Mouse (Mus musculus): ENCODE measurements at regions not wholly inside any gene's neighbourhood (a gene's known extent, or its start where the extent isn't known, plus 50 kb on each side); places are given as distances from the start of the nearest gene placed in this dataset.
"Not testable (repeated sequence)": the region's sequence is repeated elsewhere in the genome, so short reads cannot be mapped to it uniquely, and the experiment has no call there.

DNA sequence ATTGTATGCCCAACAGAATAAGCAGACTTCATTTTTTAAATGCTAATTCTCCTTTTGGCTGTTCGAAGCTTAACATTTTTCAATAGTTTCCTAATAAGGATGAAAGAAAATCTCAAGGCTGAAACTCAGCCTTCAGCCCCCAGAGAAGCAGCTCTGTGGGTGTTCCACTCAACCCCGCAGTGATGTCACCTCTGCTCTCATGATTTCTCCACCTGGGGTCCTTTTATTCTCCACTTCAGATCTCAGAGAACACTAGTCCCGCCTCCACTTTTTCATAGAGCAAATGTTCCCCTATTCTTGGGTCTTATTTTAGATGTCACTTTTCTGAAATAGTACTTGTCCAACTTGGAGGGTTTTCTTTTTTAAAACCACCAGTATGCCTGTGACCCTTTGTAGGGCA lies 567.3 kb downstream of the Cntn3 start:
- in situ Hi-C loops (cut with MseI, MboI) = no loop called here

DNA sequence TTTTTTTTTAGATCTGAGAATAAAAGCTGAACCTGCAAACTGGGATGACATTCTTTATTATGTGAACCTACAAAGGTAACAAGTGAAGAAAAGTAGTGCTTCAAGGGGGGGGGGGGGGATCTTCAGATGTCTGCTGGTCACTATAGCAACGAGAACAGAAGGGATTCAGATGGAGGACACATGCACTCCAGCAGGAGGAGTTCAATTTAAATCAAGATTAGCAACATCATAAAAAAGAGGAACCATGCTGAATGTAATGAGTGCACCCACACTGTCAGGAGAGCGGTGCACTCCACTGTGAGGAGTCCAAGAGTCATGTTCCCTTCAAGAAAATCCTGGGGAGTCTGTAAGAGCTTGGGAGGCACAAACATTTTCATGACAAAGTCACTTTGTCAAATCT lies 574.7 kb downstream of the Cntn3 start:
- in situ Hi-C loops (cut with MseI, MboI) = no loop called here

GRCm38 (mm10) chr6:101997629-101998028 lies 575.3 kb downstream of the Cntn3 start:
- in situ Hi-C loops (cut with MseI, MboI) = no loop called here

GRCm38 (mm10) chr6:101992815-101993214 lies 580.1 kb downstream of the Cntn3 start:
- in situ Hi-C loops (cut with MseI, MboI) = no loop called here

- in situ Hi-C loops (cut with MseI, MboI) = no loop called here
Observed at GRCm38 (mm10) chr6:101981656-101982055, 591.2 kb downstream of the Cntn3 start.

- in situ Hi-C loops (cut with MseI, MboI) = no loop called here
Observed at GRCm38 (mm10) chr6:101979213-101979612, 593.7 kb downstream of the Cntn3 start.

- in situ Hi-C loops (cut with MseI, MboI) = no loop called here
Observed at GRCm38 (mm10) chr6:101964941-101965340, 587.2 kb upstream of the Pdzrn3 start.

DNA sequence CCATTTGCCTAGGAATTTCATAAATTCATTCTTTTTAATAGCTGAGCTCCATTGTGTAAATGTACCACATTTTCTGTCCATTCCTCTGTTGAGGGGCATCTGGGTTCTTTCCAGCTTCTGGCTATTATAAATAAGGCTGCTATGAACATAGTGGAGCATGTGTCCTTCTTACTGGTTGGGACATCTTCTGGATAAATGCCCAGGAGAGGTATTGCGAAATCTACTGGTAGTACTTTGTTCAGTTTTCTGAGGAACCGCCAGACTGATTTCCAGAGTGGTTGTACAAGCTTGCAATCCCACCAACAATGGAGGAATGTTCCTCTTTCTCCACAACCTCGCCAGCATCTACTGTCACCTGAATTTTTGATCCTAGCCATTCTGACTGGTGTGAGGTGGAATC lies 583.8 kb upstream of the Pdzrn3 start:
- in situ Hi-C loops (cut with MseI, MboI) = not testable (repeated sequence)

- in situ Hi-C loops (cut with MseI, MboI) = no loop called here
Observed at GRCm38 (mm10) chr6:101949681-101950080, 572.0 kb upstream of the Pdzrn3 start.

GRCm38 (mm10) chr6:101948950-101949349 lies 571.3 kb upstream of the Pdzrn3 start:
- in situ Hi-C loops (cut with MseI, MboI) = no loop called here

DNA sequence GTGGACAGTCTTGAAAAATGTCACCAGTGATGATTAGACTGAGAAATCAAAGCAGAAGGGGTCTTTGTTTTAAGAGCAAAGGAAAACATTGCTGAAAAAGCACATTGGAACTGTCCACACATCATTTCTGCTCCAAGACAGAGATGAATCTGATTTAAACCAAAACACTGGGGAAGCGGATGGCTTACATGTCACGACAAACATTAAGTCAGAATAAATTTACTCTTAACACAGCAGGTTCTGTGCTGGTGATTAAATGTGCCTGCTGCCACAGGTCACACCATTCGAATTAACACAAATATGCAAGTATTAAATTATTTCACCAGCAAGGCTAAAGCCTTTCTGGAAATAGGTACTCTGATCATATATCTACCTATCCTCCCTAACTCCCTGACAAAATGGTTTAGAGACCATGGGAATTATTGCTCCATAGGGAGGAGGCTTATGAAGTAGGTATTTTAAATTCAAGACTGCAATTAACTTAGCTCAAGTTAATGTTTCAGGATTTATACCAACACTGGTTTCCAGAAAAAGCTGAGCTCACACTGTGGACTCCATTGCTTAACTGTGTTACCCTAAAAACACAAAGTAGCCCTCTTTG lies 562.7 kb upstream of the Pdzrn3 start:
- in situ Hi-C loops (cut with MseI, MboI) = no loop called here

DNA sequence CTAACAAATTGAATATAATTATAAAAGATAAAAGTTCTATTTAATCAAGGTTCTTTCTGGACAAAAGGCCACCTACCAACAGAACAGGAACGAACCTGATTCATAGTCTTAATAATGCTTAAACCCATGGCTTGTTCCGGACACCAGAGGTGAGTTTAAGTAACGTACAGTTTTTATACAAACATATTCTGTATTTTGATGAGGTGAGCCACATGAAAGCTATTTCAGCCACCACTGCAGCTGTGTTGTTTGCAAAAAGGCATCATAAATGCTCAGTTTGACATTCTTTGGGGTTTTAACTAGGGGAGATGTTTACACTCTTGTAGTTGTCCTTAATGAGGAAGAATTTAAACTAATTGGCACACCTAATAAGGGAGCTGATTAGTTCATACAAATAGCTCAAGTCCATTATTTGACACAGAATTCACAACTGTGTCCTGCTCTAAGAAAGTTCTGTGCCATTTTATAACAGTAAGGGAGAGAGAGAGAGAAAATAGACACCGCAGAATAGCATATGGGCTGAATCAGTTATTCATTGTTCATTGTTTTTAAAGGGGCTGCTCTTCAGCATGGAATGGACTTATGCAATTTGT lies 560.8 kb upstream of the Pdzrn3 start:
- in situ Hi-C loops (cut with MseI, MboI) = no loop called here

GRCm38 (mm10) chr6:101937467-101938392 lies 560.0 kb upstream of the Pdzrn3 start:
- in situ Hi-C loops (cut with MseI, MboI) = no loop called here

DNA sequence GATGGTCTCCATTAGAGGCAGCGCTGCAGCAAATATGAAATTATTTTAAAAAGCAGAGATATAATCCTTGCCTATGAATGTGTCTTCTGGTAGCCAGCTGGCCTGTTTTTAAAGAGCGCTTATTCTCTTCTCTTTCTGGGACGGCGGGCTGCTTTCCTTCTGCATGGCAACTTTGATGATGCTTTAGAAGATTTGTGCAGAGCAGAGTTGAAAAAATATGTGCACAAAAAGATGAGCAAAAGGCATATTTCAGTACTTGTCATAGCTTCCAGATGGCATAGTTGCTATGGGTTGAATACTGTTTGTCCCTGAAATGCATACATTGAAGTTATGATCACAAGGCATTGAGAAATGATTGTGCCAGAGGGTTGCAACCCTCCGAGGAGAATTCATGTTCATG lies 554.1 kb upstream of the Pdzrn3 start:
- in situ Hi-C loops (cut with MseI, MboI) = no loop called here

DNA sequence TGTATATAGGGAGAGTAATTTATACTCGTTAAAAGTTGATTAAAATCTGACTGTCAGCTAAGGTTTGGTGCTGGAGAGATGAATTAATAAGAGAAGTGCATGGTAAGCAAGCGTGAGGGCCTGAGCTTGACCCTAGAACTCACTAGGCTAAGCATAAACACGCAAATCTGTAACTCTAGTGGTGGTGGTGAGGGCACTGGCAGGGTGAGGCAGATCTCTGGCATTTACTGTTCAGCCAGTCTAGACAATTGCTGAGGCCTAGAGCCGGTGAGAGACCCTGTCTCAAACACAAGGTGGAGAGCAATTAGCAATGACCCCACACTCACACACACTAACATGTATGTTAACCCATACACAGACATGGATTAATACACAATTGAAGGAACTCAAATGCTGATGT lies 544.0 kb upstream of the Pdzrn3 start:
- in situ Hi-C loops (cut with MseI, MboI) = no loop called here

GRCm38 (mm10) chr6:101921186-101921585 lies 543.5 kb upstream of the Pdzrn3 start:
- in situ Hi-C loops (cut with MseI, MboI) = no loop called here

- in situ Hi-C loops (cut with MseI, MboI) = no loop called here
Observed at GRCm38 (mm10) chr6:101918914-101919313, 541.2 kb upstream of the Pdzrn3 start.

- in situ Hi-C loops (cut with MseI, MboI) = no loop called here
Observed at GRCm38 (mm10) chr6:101905029-101905342, 527.3 kb upstream of the Pdzrn3 start.

DNA sequence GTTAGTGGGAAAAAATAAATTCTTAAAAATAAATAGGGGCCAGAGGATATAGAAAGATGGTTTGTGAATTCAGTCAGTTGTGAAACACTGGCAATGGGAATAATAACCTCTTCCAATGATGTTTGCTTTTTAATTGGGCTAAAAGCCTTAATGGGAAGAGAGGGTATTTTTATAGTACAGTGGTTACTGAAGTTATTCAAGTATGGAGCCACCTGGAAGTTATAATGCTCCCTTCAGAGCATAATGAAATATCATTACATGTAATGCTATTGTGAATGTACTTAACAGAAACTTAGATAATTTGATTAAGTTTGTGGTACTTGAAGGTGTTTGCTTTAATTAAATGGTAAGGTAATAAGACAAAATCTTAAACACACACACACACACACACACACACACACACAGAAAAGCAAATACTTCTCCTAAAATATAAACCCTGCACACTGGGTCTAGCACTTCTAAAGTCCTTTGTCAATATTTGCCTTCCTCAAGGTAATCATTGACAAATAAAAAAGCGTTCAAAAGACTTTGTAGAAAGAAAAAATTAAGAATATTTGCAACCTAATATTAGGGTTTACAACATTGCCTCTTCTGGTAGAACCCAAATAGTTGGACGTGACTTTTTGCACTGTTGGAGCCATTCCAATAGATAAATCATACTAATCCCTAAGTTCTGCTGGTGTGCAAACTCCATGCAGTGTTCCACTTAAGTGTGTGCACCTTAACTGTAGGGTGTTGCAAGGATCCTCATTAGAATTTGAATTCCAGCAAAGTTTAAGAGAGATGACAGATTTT lies 526.7 kb upstream of the Pdzrn3 start:
- in situ Hi-C loops (cut with MseI, MboI) = no loop called here

DNA sequence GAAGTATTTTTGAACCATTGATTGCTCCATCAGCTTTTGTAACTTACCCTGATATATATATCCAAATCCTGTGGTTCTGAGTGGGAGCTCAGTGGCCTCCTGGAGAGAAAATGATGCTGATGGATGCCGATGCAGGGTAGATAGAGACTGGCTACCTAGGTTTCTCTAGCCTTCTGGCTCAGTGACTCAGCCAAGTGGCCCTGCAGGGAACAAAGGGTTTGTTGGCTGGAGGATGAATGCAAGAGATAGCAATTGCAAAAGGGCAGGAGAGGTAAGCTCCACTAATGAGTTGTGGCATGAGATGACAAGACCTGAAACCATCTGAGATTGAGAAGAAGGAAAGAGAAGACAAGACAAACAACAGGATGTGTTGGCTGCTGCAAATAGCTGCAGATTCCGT lies 524.6 kb upstream of the Pdzrn3 start:
- in situ Hi-C loops (cut with MseI, MboI) = no loop called here

GRCm38 (mm10) chr6:101898544-101898943 lies 520.8 kb upstream of the Pdzrn3 start:
- in situ Hi-C loops (cut with MseI, MboI) = no loop called here

DNA sequence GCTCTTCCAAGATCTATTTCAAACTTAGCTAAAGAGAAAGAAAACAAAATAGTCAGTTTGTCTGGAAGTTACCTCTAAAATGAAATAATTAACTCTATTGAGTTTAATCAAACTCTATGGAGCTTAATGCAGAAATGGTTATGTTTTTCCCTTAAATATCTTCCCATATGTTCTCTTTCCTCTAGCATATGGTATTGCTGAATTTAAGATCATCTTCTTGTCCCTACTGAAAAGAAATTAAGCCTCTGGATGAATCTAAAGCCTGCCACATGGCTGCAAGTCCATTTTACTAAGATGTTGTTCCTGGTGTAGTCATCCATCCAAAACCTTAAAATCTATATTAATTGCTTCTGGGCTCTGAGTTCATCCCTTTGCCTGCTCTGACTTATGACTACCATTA lies 513.0 kb upstream of the Pdzrn3 start:
- in situ Hi-C loops (cut with MseI, MboI) = no loop called here
